Mouse (Mus musculus) hindbrain, embryonic 10.5 days (tissue): ENCODE data around the gene Gpatch8. TPM values are rescaled to one million over a fixed set of nuclear protein-coding genes. Genes with fewer than 3 reads are reported as not detected.
A peak's percentile ranks its signal among the peaks of the same experiment; 100 is the strongest.

Source experiments
- DNase-seq: peaks from one replicate; pipeline ENCODE4 v3.0.0-alpha.2; 2017; ENCODE audit warnings: low spot score
- H3K27ac ChIP-seq: fragments of 300-500 bp; sonication (generic); 2 replicates; pipeline ENCODE4 v1.5.1; 2016; ENCODE audit warnings: mild to moderate bottlenecking, moderate library complexity
- H3K27me3 ChIP-seq: fragments of 300-500 bp; sonication (generic); 2 replicates; pipeline ENCODE4 v1.6.1; 2016; ENCODE audit warnings: mild to moderate bottlenecking; ENCODE audit not compliant: poor library complexity, insufficient read depth, severe bottlenecking
- H3K36me3 ChIP-seq: fragments of 300-500 bp; sonication (generic); 2 replicates; pipeline ENCODE4 v1.6.1; 2016; ENCODE audit warnings: mild to moderate bottlenecking, moderate library complexity
- H3K4me1 ChIP-seq: fragments of 300-500 bp; sonication (generic); replicated peaks from 2 replicates; pipeline ENCODE4 v1.6.1; 2016; ENCODE audit warnings: mild to moderate bottlenecking
- H3K4me3 ChIP-seq: fragments of 300-500 bp; sonication (generic); 2 replicates; pipeline ENCODE4 v1.5.1; 2016; ENCODE audit warnings: mild to moderate bottlenecking, moderate library complexity
- H3K9me3 ChIP-seq: fragments of 300-500 bp; sonication (generic); 2 replicates; pipeline ENCODE4 v1.6.1; 2016; ENCODE audit warnings: mild to moderate bottlenecking, moderate library complexity
- whole genome bisulfite sequencing: fragments of 180-500 bp; shearing (Covaris S2); methylation state at CpG from one replicate; pipeline ENCODE4 v1.1.7; 2016; 5-methylcytosine and 5-hydroxymethylcytosine counted together
- polyA plus RNA-seq: library from polyadenylated mRNA; unstranded; fragments of >200 nt; fragmentation: Nextera tagmentation; extraction: Ambion mirVana; gene quantifications from 2 replicates; pipeline ENCODE4 v1.2.1, GENCODE M21; 2016

The Gpatch8 gene
- polyA plus RNA-seq, 1 experiment from 2014 or later, result 66.5 TPM

DNA sequence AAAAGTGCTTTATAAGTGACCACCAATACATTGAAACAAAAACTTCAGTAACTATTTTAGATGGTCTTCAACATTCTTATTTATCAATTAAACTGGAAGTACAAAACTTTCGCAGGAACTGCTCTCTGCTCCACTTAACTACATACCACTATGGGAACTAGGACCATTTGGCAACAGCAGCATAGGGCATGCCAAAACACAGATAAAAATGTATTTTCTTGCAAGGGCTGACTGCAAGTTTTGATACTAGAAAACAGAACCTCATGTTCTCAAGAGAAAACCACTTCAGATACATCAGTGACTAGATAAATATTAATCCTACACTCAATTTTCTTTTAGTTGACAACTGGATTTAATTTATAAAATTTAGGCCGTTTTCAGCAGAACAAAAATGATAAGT, 22.1 kb downstream of the Gpatch8 start:
- WGBS, result 91% methylated on average over 2 of the region's 2 CpGs
- H3K4me3 ChIP-seq, result no peak overlapping the region
- H3K4me1 ChIP-seq, result 0 out of 2 replicates have a peak, but pooled peaks cover 2% of the 10 kb centered on the region
- H3K36me3 ChIP-seq, result peaks cover 34% of the 10 kb centered on the region
- H3K9me3 ChIP-seq, result no peaks in the 10 kb centered on the region
- H3K27ac ChIP-seq, result no peak overlapping the region
- no peak for DNase-seq
- no peaks in the 10 kb centered on the region for H3K27me3 ChIP-seq

DNA sequence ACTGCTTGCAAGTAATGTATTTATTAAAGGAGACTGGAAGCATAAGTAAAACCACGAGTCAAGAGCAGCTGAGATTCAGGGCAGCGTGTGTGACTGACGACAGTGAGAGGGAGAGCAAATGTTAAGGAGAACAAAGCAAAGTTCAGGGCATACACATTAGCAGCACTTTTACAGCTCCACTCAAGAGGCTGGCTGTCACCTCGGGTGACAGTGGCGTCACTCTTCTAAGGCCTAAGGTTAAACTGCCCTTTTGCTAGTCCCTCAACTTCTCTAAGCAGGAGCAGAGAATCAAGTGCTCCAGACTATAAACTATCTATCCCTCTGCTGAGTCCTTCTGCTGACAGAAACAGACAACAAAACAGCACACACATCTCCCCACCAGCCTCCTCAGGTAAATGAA, 24.8 kb downstream of the Gpatch8 start:
- 62% methylated on average over 5 of the region's 5 CpGs for WGBS
- H3K9me3 ChIP-seq, result no peaks in the 10 kb centered on the region
- H3K27ac ChIP-seq, result no peak overlapping the region
- H3K4me1 ChIP-seq, result 0 out of 2 replicates have a peak, but pooled peaks cover 2% of the 10 kb centered on the region
- H3K27me3 ChIP-seq, result no peaks in the 10 kb centered on the region
- H3K4me3 ChIP-seq, result no peak overlapping the region
- no peak for DNase-seq
- peaks cover 23% of the 10 kb centered on the region for H3K36me3 ChIP-seq

DNA sequence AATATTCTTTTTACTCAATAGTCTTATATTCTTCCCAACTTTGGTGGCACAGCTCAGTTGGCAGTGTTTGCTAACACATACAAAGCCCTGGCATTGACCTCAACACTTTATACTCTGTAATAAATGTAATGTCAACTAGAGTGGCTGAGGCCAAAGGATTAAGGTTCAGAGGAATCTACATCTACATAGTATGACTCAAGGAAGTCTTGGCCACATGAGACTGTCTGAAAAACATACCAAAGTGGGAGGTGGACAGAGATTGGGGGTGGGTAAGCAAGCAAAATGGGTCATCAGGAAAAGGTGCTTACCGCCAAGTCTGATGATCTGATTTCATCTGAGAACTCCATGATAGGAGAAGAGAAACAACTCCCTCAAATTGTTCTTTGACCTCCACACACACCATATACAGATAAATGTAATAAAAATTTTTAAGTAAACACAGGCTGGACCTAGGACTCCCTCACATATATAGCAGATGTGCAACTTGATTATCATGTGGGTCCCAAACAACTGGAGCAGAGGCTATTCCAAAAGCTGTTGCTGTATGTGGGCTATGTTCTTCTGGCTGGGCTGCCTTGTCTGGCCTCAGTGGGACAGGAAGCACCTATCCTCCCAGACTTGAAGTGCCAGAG, 41.3 kb downstream of the Gpatch8 start:
- H3K9me3 ChIP-seq, result no peaks in the 10 kb centered on the region
- H3K4me1 ChIP-seq, result no peaks in the 10 kb centered on the region
- H3K4me3 ChIP-seq, result no peak overlapping the region
- peaks cover 49% of the 10 kb centered on the region for H3K36me3 ChIP-seq
- no peak overlapping the region for H3K27ac ChIP-seq
- 97% methylated on average over 1 of the region's 1 CpGs for WGBS
- no peaks in the 10 kb centered on the region for H3K27me3 ChIP-seq
- DNase-seq, result no peak

DNA sequence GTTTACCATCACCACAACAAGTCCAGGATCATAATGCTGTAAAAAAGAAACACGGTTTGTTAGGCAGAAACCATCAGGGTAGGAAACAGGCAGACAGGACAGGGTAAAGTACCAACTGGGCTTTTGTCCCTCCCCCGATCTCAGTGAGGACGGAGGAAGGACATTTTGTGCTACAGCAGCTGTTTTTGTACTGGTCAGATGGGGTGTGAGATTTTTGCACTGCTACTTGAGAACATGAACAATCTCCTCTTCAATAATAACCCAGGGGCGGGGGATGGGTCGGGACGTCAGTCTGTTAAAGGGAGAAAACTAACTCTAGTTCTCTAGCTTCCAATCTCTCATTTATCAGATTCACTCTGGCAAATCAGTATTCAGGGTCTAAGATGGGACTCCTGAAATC, 46.0 kb downstream of the Gpatch8 start:
- H3K9me3 ChIP-seq, result no peaks in the 10 kb centered on the region

GRCm38 (mm10) chr11:102496732-102497131, 59.5 kb downstream of the Gpatch8 start:
- Histone ChIP-seq H3K36me3 (peaks cover 88% of the 10 kb centered on the region), H3K27me3 (no peaks in the 10 kb centered on the region), H3K9me3 (no peaks in the 10 kb centered on the region), H3K27ac (no peak overlapping the region), H3K4me1 (no peaks in the 10 kb centered on the region), H3K4me3 (no peak overlapping the region)
- WGBS, result 85% methylated on average over 2 of the region's 2 CpGs
- no peak for DNase-seq

More for the DNA sequence above, 46.0 kb downstream of the Gpatch8 start:
- no peaks in the 10 kb centered on the region for H3K27me3 ChIP-seq
- peaks cover 57% of the 10 kb centered on the region for H3K36me3 ChIP-seq
- no peaks in the 10 kb centered on the region for H3K4me1 ChIP-seq
- no peak for DNase-seq
- H3K27ac ChIP-seq, result no peak overlapping the region
- H3K4me3 ChIP-seq, result no peak overlapping the region
- WGBS, result 78% methylated on average over 6 of the region's 6 CpGs

GRCm38 (mm10) chr11:102496206-102496605, 60.0 kb downstream of the Gpatch8 start:
- WGBS, result 95% methylated on average over 2 of the region's 2 CpGs
- H3K27ac ChIP-seq, result no peak overlapping the region
- no peak for DNase-seq
- no peaks in the 10 kb centered on the region for H3K4me1 ChIP-seq
- H3K27me3 ChIP-seq, result no peaks in the 10 kb centered on the region
- H3K4me3 ChIP-seq, result no peak overlapping the region
- H3K36me3 ChIP-seq, result peaks cover 85% of the 10 kb centered on the region
- H3K9me3 ChIP-seq, result no peaks in the 10 kb centered on the region

DNA sequence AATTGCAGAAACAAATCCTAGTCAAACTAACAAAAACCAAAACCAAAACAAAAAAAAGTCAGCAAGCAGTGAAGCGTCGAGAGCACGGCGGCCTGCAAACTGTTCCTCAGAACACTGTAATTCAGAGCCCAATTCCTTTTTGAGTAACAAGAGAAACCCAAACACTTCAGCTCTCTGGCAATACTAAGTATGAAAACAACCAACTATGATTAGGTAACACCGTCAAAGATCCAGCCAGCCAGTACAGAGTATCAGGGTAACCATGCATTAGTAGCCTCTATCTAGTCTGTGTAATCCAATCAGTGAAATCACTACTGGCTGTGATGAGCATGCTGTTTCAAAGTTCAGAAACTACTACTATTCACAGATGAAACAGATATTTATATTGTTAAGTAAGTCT, 60.5 kb downstream of the Gpatch8 start:
- no peak for DNase-seq
- no peak overlapping the region for H3K4me3 ChIP-seq
- 96% methylated on average over 5 of the region's 5 CpGs for WGBS
- H3K9me3 ChIP-seq, result no peaks in the 10 kb centered on the region
- peaks cover 85% of the 10 kb centered on the region for H3K36me3 ChIP-seq
- H3K27ac ChIP-seq, result no peak overlapping the region
- H3K4me1 ChIP-seq, result no peaks in the 10 kb centered on the region
- no peaks in the 10 kb centered on the region for H3K27me3 ChIP-seq

GRCm38 (mm10) chr11:102495114-102495513, 61.1 kb downstream of the Gpatch8 start:
- Histone ChIP-seq H3K27me3 (no peaks in the 10 kb centered on the region), H3K9me3 (no peaks in the 10 kb centered on the region), H3K4me3 (no peak overlapping the region), H3K4me1 (no peaks in the 10 kb centered on the region), H3K27ac (no peak overlapping the region), H3K36me3 (peaks cover 81% of the 10 kb centered on the region)
- WGBS, result 96% methylated on average over 6 of the region's 6 CpGs
- no peak for DNase-seq

GRCm38 (mm10) chr11:102494063-102494650, 62.0 kb downstream of the Gpatch8 start:
- WGBS, result 91% methylated on average over 7 of the region's 7 CpGs
- H3K9me3 ChIP-seq, result no peaks in the 10 kb centered on the region
- H3K4me3 ChIP-seq, result no peak overlapping the region
- peaks cover 75% of the 10 kb centered on the region for H3K36me3 ChIP-seq
- no peak for DNase-seq
- H3K4me1 ChIP-seq, result no peaks in the 10 kb centered on the region
- no peak overlapping the region for H3K27ac ChIP-seq
- no peaks in the 10 kb centered on the region for H3K27me3 ChIP-seq

GRCm38 (mm10) chr11:102493241-102493640, 63.0 kb downstream of the Gpatch8 start:
- WGBS, result 92% methylated on average over 2 of the region's 2 CpGs
- Histone ChIP-seq H3K27me3 (no peaks in the 10 kb centered on the region), H3K27ac (no peak overlapping the region), H3K9me3 (no peaks in the 10 kb centered on the region), H3K4me1 (no peaks in the 10 kb centered on the region), H3K36me3 (peaks cover 66% of the 10 kb centered on the region), H3K4me3 (no peak overlapping the region)
- no peak for DNase-seq

DNA sequence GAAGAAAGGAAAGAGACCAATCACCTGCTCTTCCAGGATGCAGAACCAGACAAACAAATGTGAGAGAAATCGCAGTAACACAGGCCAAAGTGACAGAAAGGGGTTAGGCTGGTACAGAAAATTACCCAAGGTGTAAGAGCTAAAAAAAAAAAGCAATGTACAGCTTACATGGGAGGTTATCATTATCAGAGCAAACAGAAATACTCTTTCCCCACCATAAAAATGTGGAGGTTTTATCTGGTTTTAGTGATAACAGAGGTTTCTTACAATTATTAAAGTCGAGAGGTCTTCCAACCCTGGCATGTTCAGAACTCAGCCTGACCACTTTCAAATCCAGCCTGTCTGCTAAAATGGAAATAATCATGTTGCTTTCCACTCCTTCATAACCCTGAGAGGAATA, 68.3 kb downstream of the Gpatch8 start:
- Histone ChIP-seq H3K36me3 (peaks cover 65% of the 10 kb centered on the region), H3K27me3 (no peaks in the 10 kb centered on the region), H3K9me3 (no peaks in the 10 kb centered on the region), H3K4me1 (no peaks in the 10 kb centered on the region), H3K4me3 (no peak overlapping the region), H3K27ac (no peak overlapping the region)
- WGBS, result 93% methylated on average over 2 of the region's 2 CpGs
- DNase-seq, result no peak

DNA sequence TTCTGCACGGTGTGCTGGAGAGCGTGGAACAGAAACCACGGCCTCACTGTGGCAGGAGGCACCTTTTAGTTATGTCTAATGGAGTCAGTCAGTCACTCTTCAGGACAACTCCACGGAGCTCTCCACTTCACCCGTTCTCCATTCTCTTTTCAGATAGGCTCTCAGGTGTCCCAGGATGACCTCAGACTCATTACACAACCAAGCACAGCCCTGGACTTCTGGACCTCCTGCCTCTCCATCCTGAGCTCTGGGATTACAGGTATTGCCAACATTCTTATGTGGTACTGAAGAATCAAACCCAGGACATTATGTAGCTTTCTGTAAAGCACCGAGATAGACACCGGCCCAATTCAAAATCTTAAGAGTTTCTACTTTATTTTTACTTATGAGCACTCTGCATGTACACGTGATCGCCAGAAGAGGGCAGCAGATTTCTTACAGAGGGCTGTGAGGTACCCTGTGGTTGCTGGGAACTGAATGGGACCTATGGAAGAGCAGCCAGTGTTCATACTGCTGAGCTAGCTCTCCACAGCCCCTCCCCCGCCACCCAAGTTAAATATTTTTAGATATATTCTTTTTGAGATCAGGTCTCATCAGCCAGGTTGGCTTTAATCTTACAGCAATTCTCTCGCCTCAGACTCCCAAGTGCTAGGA, 69.3 kb downstream of the Gpatch8 start:
- Histone ChIP-seq H3K27me3 (no peaks in the 10 kb centered on the region), H3K4me3 (no peak overlapping the region), H3K36me3 (peaks cover 64% of the 10 kb centered on the region), H3K4me1 (no peaks in the 10 kb centered on the region), H3K9me3 (no peaks in the 10 kb centered on the region), H3K27ac (no peak overlapping the region)
- peak; percentile 53 for DNase-seq
- 74% methylated on average over 11 of the region's 11 CpGs for WGBS

- 93% methylated on average over 10 of the region's 10 CpGs for WGBS
- Histone ChIP-seq H3K27ac (no peak overlapping the region), H3K4me3 (no peak overlapping the region), H3K27me3 (no peaks in the 10 kb centered on the region), H3K4me1 (no peaks in the 10 kb centered on the region), H3K9me3 (no peaks in the 10 kb centered on the region), H3K36me3 (peaks cover 91% of the 10 kb centered on the region)
- no peak for DNase-seq
Measured at GRCm38 (mm10) chr11:102481779-102482178, 74.4 kb downstream of the Gpatch8 start.
